Mouse (Mus musculus) MEL (cell line): ENCODE data around the gene Klhl22. TPM values are rescaled to one million over a fixed set of nuclear protein-coding genes. Genes with fewer than 3 reads are reported as not detected.

Experiments used
- DNase-seq: peaks from one replicate; pipeline ENCODE4 v3.0.0; 2011; ENCODE audit warnings: low read depth, low spot score
- H3K27ac ChIP-seq: 2 replicates; pipeline ENCODE4 v1.5.1; 2012; ENCODE audit warnings: low read depth, mild to moderate bottlenecking, control low read depth, low read length, moderate library complexity; ENCODE audit not compliant: control insufficient read depth
- H3K27me3 ChIP-seq, 2 experiments: fragments of 150-350 bp in 1 of 2; sonication (generic) in 1 of 2; 2 replicates each; pipeline ENCODE4 v1.6.1; 2012; ENCODE audit warnings: low read length in 2 of 2, mild to moderate bottlenecking in 2 of 2, improper control_type of control experiment in 1 of 2, moderate library complexity in 1 of 2; ENCODE audit not compliant: insufficient read depth in 2 of 2, control insufficient read depth in 1 of 2
- H3K36me3 ChIP-seq, 2 experiments: 2 replicates each; pipeline ENCODE4 v1.6.1; 2012 to 2014; ENCODE audit warnings: low read length in 2 of 2, improper control_type of control experiment in 1 of 2, inconsistent platforms in 1 of 2, mild to moderate bottlenecking in 1 of 2; ENCODE audit not compliant: insufficient read depth in 2 of 2, control insufficient read depth in 1 of 2
- H3K4me1 ChIP-seq, 2 experiments: fragments of 150-350 bp in 1 of 2; sonication (generic) in 1 of 2; 2 replicates each; pipeline ENCODE4 v1.6.1; 2012; ENCODE audit warnings: low read length in 2 of 2, improper control_type of control experiment in 1 of 2, mild to moderate bottlenecking in 1 of 2; ENCODE audit not compliant: insufficient read depth in 2 of 2, control insufficient read depth in 1 of 2
- H3K4me3 ChIP-seq, 2 experiments: fragments of 150-350 bp in 1 of 2; sonication (generic) in 1 of 2; 2 replicates each; pipeline ENCODE4 v1.5.1; 2012; ENCODE audit warnings: low read depth in 2 of 2, low read length in 2 of 2, mild to moderate bottlenecking in 2 of 2, moderate library complexity in 2 of 2, control low read depth in 1 of 2, improper control_type of control experiment in 1 of 2; ENCODE audit not compliant: control insufficient read depth in 1 of 2, insufficient read depth in 1 of 2
- H3K79me2 ChIP-seq: 2 replicates; pipeline ENCODE4 v1.6.1; 2012; ENCODE audit warnings: mild to moderate bottlenecking, low read length, moderate library complexity; ENCODE audit not compliant: control insufficient read depth, poor library complexity, insufficient read depth
- H3K9ac ChIP-seq: 2 replicates; pipeline ENCODE4 v1.6.1; 2012; ENCODE audit warnings: low read depth, mild to moderate bottlenecking, control low read depth, low read length, moderate library complexity; ENCODE audit not compliant: control insufficient read depth, poor library complexity, severe bottlenecking
- H3K9me3 ChIP-seq: fragments of 150-350 bp; sonication (generic); replicated peaks from 2 replicates; pipeline ENCODE4 v1.6.1; 2012; ENCODE audit warnings: mild to moderate bottlenecking, low read length, improper control_type of control experiment, moderate library complexity; ENCODE audit not compliant: insufficient read depth
- BHLHE40 ChIP-seq: IDR thresholded peaks from 2 replicates; pipeline ENCODE4 v1.6.1; 2012; ENCODE audit warnings: low read depth, mild to moderate bottlenecking, inconsistent platforms, low read length, improper control_type of control experiment, borderline replicate concordance
- CHD1 ChIP-seq: IDR thresholded peaks from 2 replicates; pipeline ENCODE4 v1.6.1; 2012; ENCODE audit warnings: low read depth, mild to moderate bottlenecking, inconsistent platforms, low read length, improper control_type of control experiment
- E2F4 ChIP-seq: IDR thresholded peaks from 2 replicates; pipeline ENCODE4 v1.6.1; 2011; ENCODE audit warnings: low read depth, low read length, improper control_type of control experiment, borderline replicate concordance
- EP300 ChIP-seq, 2 experiments: IDR thresholded peaks; 2 replicates each; pipeline ENCODE4 v1.6.1; 2011; ENCODE audit warnings: improper control_type of control experiment in 2 of 2, low read length in 2 of 2, low read depth in 1 of 2, mild to moderate bottlenecking in 1 of 2
- ETS1 ChIP-seq: IDR thresholded peaks from 2 replicates; pipeline ENCODE4 v1.6.1; 2012; ENCODE audit warnings: low read depth, mild to moderate bottlenecking, inconsistent platforms, low read length, improper control_type of control experiment, moderate library complexity
- GABPA ChIP-seq: IDR thresholded peaks from 2 replicates; pipeline ENCODE4 v1.6.1; 2012; ENCODE audit warnings: low read depth, mild to moderate bottlenecking, inconsistent platforms, low read length, improper control_type of control experiment, moderate library complexity
- GATA1 ChIP-seq: IDR thresholded peaks from 2 replicates; pipeline ENCODE4 v1.6.1; 2011; ENCODE audit warnings: low read depth, low read length, improper control_type of control experiment
- JUND ChIP-seq: IDR thresholded peaks from 2 replicates; pipeline ENCODE4 v1.6.1; 2011; ENCODE audit warnings: low read depth, mild to moderate bottlenecking, improper control_type of control experiment, low read length
- KAT2A ChIP-seq: conservative IDR thresholded peaks from 2 replicates; pipeline ENCODE4 v1.6.1; 2012; ENCODE audit warnings: low read depth, low read length, improper control_type of control experiment, inconsistent platforms
- MEF2A ChIP-seq: IDR thresholded peaks from 2 replicates; pipeline ENCODE4 v1.6.1; 2014; ENCODE audit warnings: low read depth, mild to moderate bottlenecking, inconsistent platforms, low read length, improper control_type of control experiment; ENCODE audit not compliant: poor library complexity, insufficient replicate concordance, severe bottlenecking; ENCODE audit errors: extremely low read depth
- MYB ChIP-seq: IDR thresholded peaks from 2 replicates; pipeline ENCODE4 v1.6.1; 2011; ENCODE audit warnings: mild to moderate bottlenecking, low read depth, low read length, improper control_type of control experiment
- MYC ChIP-seq: IDR thresholded peaks from 2 replicates; pipeline ENCODE4 v1.6.1; 2011; ENCODE audit warnings: low read depth, mild to moderate bottlenecking, low read length, improper control_type of control experiment, moderate library complexity
- POLR2AphosphoS5 ChIP-seq: IDR thresholded peaks from 2 replicates; pipeline ENCODE4 v1.6.1; 2012; ENCODE audit warnings: low read depth, borderline replicate concordance, mild to moderate bottlenecking, inconsistent platforms, low read length, moderate library complexity, mixed read lengths
- RAD21 ChIP-seq: IDR thresholded peaks from 2 replicates; pipeline ENCODE4 v1.6.1; 2011; ENCODE audit warnings: mild to moderate bottlenecking, low read depth, low read length, improper control_type of control experiment
- RCOR1 ChIP-seq: IDR thresholded peaks from 2 replicates; pipeline ENCODE4 v1.6.1; 2012; ENCODE audit warnings: low read depth, mild to moderate bottlenecking, inconsistent platforms, low read length, improper control_type of control experiment
- SIN3A ChIP-seq: IDR thresholded peaks from 2 replicates; pipeline ENCODE4 v1.6.1; 2012; ENCODE audit warnings: low read length, improper control_type of control experiment, inconsistent platforms
- TAL1 ChIP-seq: IDR thresholded peaks from 2 replicates; pipeline ENCODE4 v1.6.1; 2012; ENCODE audit warnings: mild to moderate bottlenecking, inconsistent platforms, low read length, moderate library complexity, mixed read lengths
- TCF12 ChIP-seq: IDR thresholded peaks from 2 replicates; pipeline ENCODE4 v1.6.1; 2014; ENCODE audit warnings: low read depth, mild to moderate bottlenecking, inconsistent platforms, low read length, improper control_type of control experiment, moderate library complexity
- USF1 ChIP-seq: IDR thresholded peaks from 2 replicates; pipeline ENCODE4 v1.6.1; 2014; ENCODE audit warnings: low read depth, mild to moderate bottlenecking, inconsistent platforms, low read length, improper control_type of control experiment, moderate library complexity
- ZC3H11A ChIP-seq: IDR thresholded peaks from 2 replicates; pipeline ENCODE4 v1.6.1; 2012; ENCODE audit warnings: low read depth, mild to moderate bottlenecking, inconsistent platforms, low read length, improper control_type of control experiment
- ZKSCAN1 ChIP-seq: IDR thresholded peaks from 2 replicates; pipeline ENCODE4 v1.6.1; 2012; ENCODE audit warnings: low read depth, mild to moderate bottlenecking, inconsistent platforms, low read length, improper control_type of control experiment, moderate library complexity
- polyA plus RNA-seq, 2 experiments: library from polyadenylated mRNA; stranded (reverse) in 1 of 2; unstranded in 1 of 2; fragments of >175 nt in 1 of 2; fragments of >200 nt in 1 of 2; gene quantifications; 2 replicates each; pipeline versions ENCODE4 v1.2.1 to v1.2.4; 2012; ENCODE audit warnings: low replicate concordance in 2 of 2, low read depth in 1 of 2; ENCODE audit not compliant: insufficient read length in 2 of 2, insufficient read depth in 1 of 2, missing spikeins in 1 of 2
- total RNA-seq: library from RNA; depleted of rRNA; stranded (reverse); fragments of 300-350 nt; gene quantifications from 2 replicates; pipeline ENCODE4 v1.2.3, GENCODE M21; 2012

Klhl22 gene
- total and polyA plus RNA-seq, 3 experiments: 82.4 to 191 (median 97.0) TPM

DNA sequence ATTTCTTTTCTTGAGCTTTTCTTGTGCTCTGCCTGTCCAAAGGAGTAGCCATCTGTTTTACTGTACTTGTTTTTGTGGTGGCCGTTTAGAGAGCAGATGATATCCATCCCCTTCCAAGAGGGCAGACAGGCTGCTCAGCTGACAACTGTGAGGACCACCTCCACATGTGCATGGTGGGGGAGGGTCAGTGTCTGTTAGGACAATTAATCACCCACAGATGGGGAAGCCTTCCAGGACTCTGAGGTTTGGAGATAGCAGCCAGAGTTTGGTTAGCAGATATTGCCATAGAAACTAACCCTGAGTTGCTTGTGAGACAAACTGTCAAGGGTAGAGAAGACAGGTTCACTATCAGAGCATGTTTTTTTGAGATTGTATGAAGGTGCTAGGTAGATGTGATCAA is 1.7 kb downstream of the Klhl22 start (continued):
- TF ChIP-seq USF1: peak; percentile 58
- TF ChIP-seq RCOR1: peak; percentile 92
- TF ChIP-seq, all 39 proteins: peak for 24

DNA sequence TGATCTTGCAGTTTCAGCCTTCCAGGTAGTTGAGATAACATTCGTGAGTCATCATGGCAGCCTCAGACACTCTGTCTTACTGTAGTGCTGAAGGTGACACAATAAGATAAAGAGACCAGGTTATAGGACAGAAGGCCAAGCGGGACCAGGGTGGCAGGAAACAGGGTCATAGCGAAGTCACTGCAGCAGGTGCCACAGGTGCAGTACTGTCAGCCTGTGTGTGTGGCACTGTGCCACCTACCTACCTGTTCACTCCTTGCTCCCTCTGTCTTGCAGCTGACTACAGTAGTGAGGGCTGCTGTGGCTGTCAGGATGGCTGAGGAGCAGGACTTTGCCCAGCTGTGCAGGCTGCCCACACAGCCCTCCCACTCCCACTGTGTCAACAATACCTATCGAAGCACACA is 4.7 kb downstream of the Klhl22 start:
- Histone ChIP-seq H3K36me3 (peaks cover 34 to 44% of the 10 kb centered on the region in 2 experiments), H3K79me2 (peaks cover 36% of the 10 kb centered on the region), H3K9ac (no peak overlapping the region), H3K4me3 (no peak overlapping the region), H3K27ac (no peak overlapping the region; the same call in 1 of the 2 replicates), H3K4me1 (peaks cover 24 to 28% of the 10 kb centered on the region in 2 experiments), H3K27me3 (no peaks in the 10 kb centered on the region), H3K9me3 (no peaks in the 10 kb centered on the region)
- peak; percentile 73 for DNase-seq
- no peak for TF ChIP-seq MYC
- 0 out of 2 replicates have a peak, but pooled peaks have one; percentile 18 for TF ChIP-seq BHLHE40
- TF ChIP-seq SIN3A: peak; percentile 46
- TF ChIP-seq RAD21: no peak
- TF ChIP-seq JUND: peak; percentile 83
- no peak for TF ChIP-seq E2F4
- peak; percentile 78 to 85 for TF ChIP-seq EP300 (IDR thresholded peaks at IDR 0.05; ENCODE audit: low read depth in 1 of 2, low read length in 2 of 2)
- no peak for TF ChIP-seq ZC3H11A
- TF ChIP-seq TAL1: peak; percentile 86
- peak; percentile 79 for TF ChIP-seq GATA1
- no peak for TF ChIP-seq POLR2AphosphoS5
- 0 out of 2 replicates have a peak, but pooled peaks have one; percentile 34 for TF ChIP-seq MYB
- TF ChIP-seq GABPA: no peak
- TF ChIP-seq ETS1: peak; percentile 81
- peak; percentile 42; the same call in 1 of the 2 replicates for TF ChIP-seq RCOR1
- TF ChIP-seq CHD1: no peak
- peak; percentile 75 for TF ChIP-seq TCF12
- 0 out of 2 replicates have a peak, but pooled peaks have one; percentile 24 for TF ChIP-seq ZKSCAN1
- TF ChIP-seq KAT2A: no peak
- 0 out of 2 replicates have a peak, but pooled peaks have one; percentile 34 for TF ChIP-seq MEF2A
